15 mouse cellular contexts compared by ENCODE assay signal in the genomic region with DNA sequence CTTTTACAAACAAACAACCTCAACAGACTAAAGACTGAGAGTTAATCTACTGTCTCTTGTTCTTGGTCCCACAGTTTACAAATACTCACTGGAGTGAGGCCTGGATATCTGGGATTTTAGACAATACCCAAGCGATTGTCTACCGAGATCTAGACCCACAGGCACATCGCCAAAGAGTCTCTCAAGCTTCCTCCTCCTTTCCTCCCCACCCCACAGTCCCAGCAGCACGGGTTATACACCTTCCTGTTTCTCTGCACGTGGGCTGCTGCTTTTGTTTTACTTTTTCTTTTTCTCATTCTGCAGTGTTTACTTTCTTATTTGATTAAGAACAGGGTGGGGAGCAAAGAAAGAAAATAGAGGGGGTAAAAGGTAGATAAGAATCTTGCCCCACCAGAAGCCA. TPM values are rescaled to one million over a fixed set of nuclear protein-coding genes. Genes with fewer than 3 reads are reported as not detected.
DNase-seq lines count a peak whose midpoint lies in the region; ATAC-seq and TF ChIP-seq lines count a peak whose summit lies in the region.
"Had no signal": no experiment of that assay in that cellular context is flagged by ENCODE, and none has a peak within 500 bp of the region (broad histone marks: within the 10 kb centered on the region; RNA-seq: fewer than 3 reads in every experiment).

No protein-coding gene starts in this region.

- H3K9me3 ChIP-seq in kidney, embryonic 16.5 days (ENCODE audit: low read length) = no peaks in the 10 kb centered on the region

- 61% methylated on average over 5 of the region's 5 CpGs for WGBS in kidney, adult 2 months
- 75% methylated on average over 5 of the region's 5 CpGs for WGBS in kidney, embryonic 16.5 days
- 25% methylated on average over 5 of the region's 5 CpGs for WGBS in large intestine, adult 2 months

- no peak overlapping the region for H3K4me3 ChIP-seq in kidney, adult 2 months (ENCODE audit: insufficient read depth, low read depth, low read length)
- H3K4me3 ChIP-seq in kidney, embryonic 16.5 days (ENCODE audit: low read length) = no peak overlapping the region
- no peak overlapping the region for H3K4me3 ChIP-seq in brown adipose tissue, adult 24 weeks (ENCODE audit: insufficient read depth, low read depth, low read length)

- TF ChIP-seq CTCF in kidney, adult 2 months (conservative IDR thresholded peaks at IDR 0.05; ENCODE audit: insufficient read depth, insufficient read length, low read depth, low read length) = no peak

- no peak overlapping the region for H3K4me2 ChIP-seq in kidney, embryonic 16.5 days (replicated peaks; ENCODE audit: low read depth, low read length)

- H3K27me3 ChIP-seq in kidney, adult 2 months (replicated peaks; ENCODE audit: control insufficient read depth, insufficient read depth, low read length) = no peaks in the 10 kb centered on the region
- H3K27me3 ChIP-seq in kidney, embryonic 16.5 days (ENCODE audit: insufficient read depth, low read length) = no peaks in the 10 kb centered on the region

- no peak for ATAC-seq in kidney, embryonic 16.5 days (ENCODE audit: low FRiP score, low TSS enrichment)
- ATAC-seq: CD4-positive, CD25-positive, alpha-beta regulatory T cell, adult 4 months; hindbrain, postnatal 0 days had no signal

- DNase-seq in kidney, adult 2 months = peak; percentile 27
- DNase-seq in large intestine, adult 2 months (ENCODE audit: low read depth, low spot score) = peak; percentile 3
- DNase-seq in lung, postnatal 14 days = peak; percentile 36
- no peak for DNase-seq in cerebellum, postnatal 4 days (ENCODE audit: low spot score in 2 of 2)
- no peak for DNase-seq in ovary, postnatal 14 days (ENCODE audit: low spot score)
- DNase-seq: cerebellum, adult 2 months; thymus, postnatal 25 days had no signal

- no peak for TF ChIP-seq POLR2A in kidney, adult 2 months (IDR thresholded peaks at IDR 0.05; ENCODE audit: low read depth, low read length)

- H3K36me3 ChIP-seq in kidney, adult 2 months (ENCODE audit: control insufficient read depth, insufficient read depth, low read length) = peaks cover 10% of the 10 kb centered on the region
- peaks cover 68% of the 10 kb centered on the region for H3K36me3 ChIP-seq in kidney, embryonic 16.5 days (ENCODE audit: insufficient read depth, low read length)

- no peak overlapping the region for H3K9ac ChIP-seq in kidney, embryonic 16.5 days (replicated peaks; ENCODE audit: low read length)

- no peaks in the 10 kb centered on the region for H3K4me1 ChIP-seq in kidney, adult 2 months (ENCODE audit: control insufficient read depth, insufficient read depth, low read length)
- H3K4me1 ChIP-seq in kidney, embryonic 16.5 days (ENCODE audit: insufficient read depth, low read length) = no peaks in the 10 kb centered on the region
- H3K4me1 ChIP-seq in brown adipose tissue, adult 24 weeks (ENCODE audit: control insufficient read depth, insufficient read depth, insufficient read length, low read length) = peaks cover 14% of the 10 kb centered on the region

- H3K27ac ChIP-seq in kidney, adult 2 months (ENCODE audit: insufficient read depth, low read depth, low read length) = no peak overlapping the region
- H3K27ac ChIP-seq in kidney, embryonic 16.5 days (ENCODE audit: low read length) = no peak overlapping the region
- H3K27ac ChIP-seq in brown adipose tissue, adult 24 weeks (replicated peaks; ENCODE audit: low read depth, low read length) = 0 out of 2 replicates have a peak overlapping the region, but pooled peaks have one; percentile 32
- H3K27ac ChIP-seq: hindbrain, postnatal 0 days; macrophage had no signal

RNA-seq across cellular contexts. Expression of a gene that starts 22.4 kb away (rescaled TPM):
- polyA plus RNA-seq in kidney, adult 2 months (2012; rRNA removed) = not detected in 2 replicates
- polyA plus RNA-seq in kidney, embryonic 16.5 days (2015; fragmentation: Nextera tagmentation; extraction: Ambion mirVana) = not detected in 2 replicates
- polyA plus RNA-seq in brown adipose tissue, adult 24 weeks (2012; ENCODE audit: insufficient read depth, insufficient read length, missing spikeins) = not detected in 2 replicates
- not detected in 2 replicates for polyA plus RNA-seq in large intestine, adult 2 months (2012; rRNA removed)
- polyA plus RNA-seq: CD4-positive, CD25-positive, alpha-beta regulatory T cell, adult 4 months; cerebellum, adult 2 months; heart, embryonic 14.5 days; hindbrain, postnatal 0 days; macrophage; midbrain, postnatal 0 days; neural tube, embryonic 14.5 days had no signal

Comparison
In these comparisons a context has a peak if more than half of its experiments do, and no peak if none do; other contexts are left out.
1. DNase-seq: peak in kidney, adult 2 months (single experiment), large intestine, adult 2 months (single experiment) and lung, postnatal 14 days (single experiment); none in cerebellum, postnatal 4 days (0 of 2) and ovary, postnatal 14 days (single experiment).